Mouse (Mus musculus) gastrocnemius, postnatal 36 days (tissue): ENCODE measurements around the gene Dbi. TPM values are rescaled to one million over a fixed set of nuclear protein-coding genes. Genes with fewer than 3 reads are reported as not detected.

Experiments
- total RNA-seq, 2 experiments: library from RNA; stranded (reverse); gene quantifications; 2 replicates each; pipeline ENCODE4 v1.2.3; 2021

Dbi gene
- total RNA-seq, 2 experiments from 2014 or later: 143 to 145 TPM

Other genes with a start within 250 kb of the Dbi start
- 1 to 10 TPM; 5.4 to 6.0 TPM for gene Tmem177, start 207.9 kb downstream of the Dbi start, total RNA-seq
- not detected for gene Cfap221, start 123.8 kb downstream of the Dbi start, total RNA-seq
- 1 to 10 TPM; 3.2 to 3.7 TPM for gene Sctr, start 114.2 kb downstream of the Dbi start, total RNA-seq
- gene Tmem37, start 47.0 kb downstream of the Dbi start, total RNA-seq: 10 to 100 TPM in 1 of 2 experiments, 1 to 10 TPM in 1; 8.5 to 13.7 TPM
- gene 3110009E18Rik, start 109 bp upstream of the Dbi start, total RNA-seq: 1 to 10 TPM; 3.2 to 4.8 TPM
- gene Steap3, start 151.6 kb upstream of the Dbi start, total RNA-seq: 10 to 100 TPM; 17.8 to 19.2 TPM
- gene C1ql2, start 219.5 kb upstream of the Dbi start, total RNA-seq: not detected